Mouse (Mus musculus): ENCODE data around the gene Gm3336. TPM values are rescaled to one million over a fixed set of nuclear protein-coding genes. Genes with fewer than 3 reads are reported as not detected.

Gm3336 gene
- total RNA-seq (2017): not detected in 2 replicates

DNA sequence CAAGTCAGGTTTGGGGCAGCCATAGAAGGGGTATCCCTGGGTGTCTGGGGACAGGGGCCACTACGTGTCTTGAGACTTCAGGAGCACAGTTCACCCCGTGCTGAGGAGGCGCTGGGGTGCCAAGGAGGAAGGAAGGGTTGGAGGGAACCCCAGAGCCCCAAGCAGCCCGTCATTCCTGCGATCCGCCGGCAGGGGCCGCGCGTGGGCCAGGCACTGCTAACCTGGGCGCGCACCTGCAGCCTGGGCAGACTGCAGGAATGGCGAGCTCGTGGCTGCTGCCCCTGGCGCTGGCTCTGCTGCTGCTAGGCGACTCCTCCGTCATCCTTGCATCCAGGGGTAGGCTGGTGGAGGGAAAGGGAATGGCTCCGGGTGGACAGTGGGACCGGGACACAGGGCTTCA lies at the start of gene Gm3336:
TSS of gene Gm3336 (plus strand) at position 247 of the 400 bp plus-strand sequence.
- ATAC-seq (replicated peaks; ENCODE audit: low read depth, poor library complexity, severe bottlenecking): peak; percentile 77

GRCm38 (mm10) chr8:70671615-70672324 lies 46.6 kb upstream of the Gm3336 start:
- ATAC-seq (replicated peaks; ENCODE audit: low read depth, poor library complexity, severe bottlenecking): no peak

GRCm38 (mm10) chr8:70672325-70673078 lies 45.8 kb upstream of the Gm3336 start:
- ATAC-seq (replicated peaks; ENCODE audit: low read depth, poor library complexity, severe bottlenecking): no peak

GRCm38 (mm10) chr8:70673079-70673856 lies 45.1 kb upstream of the Gm3336 start, which contains the start of gene Lsm4:
Gene Lsm4, plus strand, starts transcription at chr8:70673248.
- peak; percentile 88 for ATAC-seq (replicated peaks; ENCODE audit: low read depth, poor library complexity, severe bottlenecking)

GRCm38 (mm10) chr8:70674109-70674508 lies 44.2 kb upstream of the Gm3336 start:
- ATAC-seq (replicated peaks; ENCODE audit: low read depth, poor library complexity, severe bottlenecking): no peak

- ATAC-seq (replicated peaks; ENCODE audit: low read depth, poor library complexity, severe bottlenecking): no peak
Measured at GRCm38 (mm10) chr8:70674716-70675115, 43.6 kb upstream of the Gm3336 start.

DNA sequence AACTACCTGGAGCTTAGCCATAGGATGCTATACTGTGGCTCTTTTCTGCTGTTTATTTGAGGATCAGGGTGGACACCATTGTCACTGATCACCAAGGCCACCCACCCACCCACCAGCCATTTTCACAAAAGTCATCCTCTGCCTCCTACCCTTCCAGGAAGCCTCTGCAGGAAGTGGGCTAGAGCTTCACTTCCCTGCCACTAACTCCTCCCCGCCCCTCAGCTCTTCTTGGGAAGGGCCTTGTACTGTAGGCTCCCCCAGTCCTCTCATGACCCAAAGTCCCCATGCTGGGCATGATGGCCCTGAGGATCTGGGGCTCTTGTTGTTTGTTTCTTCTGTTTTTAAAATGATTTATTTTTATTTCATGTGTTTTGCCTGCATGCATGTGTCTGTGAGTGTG lies 43.0 kb upstream of the Gm3336 start:
- peak; percentile 16 for ATAC-seq (replicated peaks; ENCODE audit: low read depth, poor library complexity, severe bottlenecking)

DNA sequence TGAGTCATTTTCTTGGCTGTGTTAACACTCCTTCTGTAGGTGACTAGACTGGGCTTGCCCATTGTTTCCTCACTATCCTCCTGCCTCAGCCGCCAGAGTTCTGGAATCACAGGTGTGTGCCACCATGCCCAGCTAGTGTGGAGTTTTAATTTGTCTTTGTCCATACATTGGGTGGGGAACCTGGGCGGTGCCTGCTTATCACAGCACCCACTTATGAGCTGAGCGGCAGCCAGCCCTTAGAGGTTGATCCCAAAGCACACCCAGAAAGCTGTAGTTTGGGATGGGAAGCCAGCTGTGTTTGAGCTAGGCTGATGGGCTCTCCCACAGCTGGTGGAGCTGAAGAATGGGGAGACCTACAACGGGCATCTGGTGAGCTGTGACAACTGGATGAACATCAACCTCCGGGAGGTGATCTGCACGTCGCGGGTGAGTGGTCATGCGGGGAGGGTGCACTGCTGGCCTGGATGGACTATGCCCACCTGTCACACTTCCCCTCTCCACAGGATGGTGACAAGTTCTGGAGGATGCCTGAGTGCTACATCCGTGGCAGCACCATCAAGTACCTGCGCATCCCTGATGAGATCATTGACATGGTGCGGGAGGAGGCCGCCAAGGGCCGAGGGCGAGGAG lies 40.8 kb upstream of the Gm3336 start:
- ATAC-seq (replicated peaks; ENCODE audit: low read depth, poor library complexity, severe bottlenecking): no peak

DNA sequence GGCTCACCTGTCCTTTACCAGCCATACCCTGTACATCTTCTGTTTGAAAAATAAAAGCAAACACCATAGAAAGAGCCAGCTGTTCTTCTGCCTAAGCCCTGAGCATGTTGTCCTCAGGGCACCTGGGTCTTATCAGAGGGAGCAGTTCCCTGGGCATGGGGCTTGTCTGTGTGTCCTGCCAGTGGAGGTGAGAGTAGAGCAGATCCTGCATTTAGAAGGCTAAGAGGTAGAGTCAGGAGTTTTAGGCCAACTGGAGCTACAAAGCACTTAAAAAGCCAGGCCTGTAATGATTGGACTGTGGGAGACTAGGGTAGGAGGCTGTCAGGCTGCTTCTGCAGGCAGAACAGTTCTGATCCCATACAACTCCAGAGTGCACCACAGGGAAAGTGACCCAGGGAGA lies 39.7 kb upstream of the Gm3336 start:
- ATAC-seq (replicated peaks; ENCODE audit: low read depth, poor library complexity, severe bottlenecking): no peak

GRCm38 (mm10) chr8:70679404-70679803 lies 38.9 kb upstream of the Gm3336 start:
- no peak for ATAC-seq (replicated peaks; ENCODE audit: low read depth, poor library complexity, severe bottlenecking)

- ATAC-seq (replicated peaks; ENCODE audit: low read depth, poor library complexity, severe bottlenecking): no peak
Measured at GRCm38 (mm10) chr8:70680039-70680438, 38.3 kb upstream of the Gm3336 start.

DNA sequence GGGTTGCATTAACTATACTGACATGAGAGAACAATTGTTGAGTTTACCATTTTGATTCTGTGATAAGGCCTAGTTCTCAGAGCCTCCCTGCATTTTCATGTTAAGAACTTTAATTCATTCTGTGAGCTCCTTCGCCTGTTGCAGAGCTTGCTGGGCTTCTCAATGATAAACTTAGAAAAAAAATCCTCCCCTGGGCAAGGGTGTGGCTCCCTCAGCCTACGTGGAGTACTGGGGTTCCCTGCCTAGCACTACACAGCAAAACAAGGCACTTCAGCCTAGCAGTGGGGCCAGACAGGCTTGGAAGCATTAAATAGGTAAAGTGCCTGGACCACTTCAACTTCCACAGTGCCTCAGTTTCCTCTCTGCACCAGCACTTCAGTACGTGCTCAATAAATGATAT lies 36.9 kb upstream of the Gm3336 start:
- ATAC-seq (replicated peaks; ENCODE audit: low read depth, poor library complexity, severe bottlenecking): no peak

DNA sequence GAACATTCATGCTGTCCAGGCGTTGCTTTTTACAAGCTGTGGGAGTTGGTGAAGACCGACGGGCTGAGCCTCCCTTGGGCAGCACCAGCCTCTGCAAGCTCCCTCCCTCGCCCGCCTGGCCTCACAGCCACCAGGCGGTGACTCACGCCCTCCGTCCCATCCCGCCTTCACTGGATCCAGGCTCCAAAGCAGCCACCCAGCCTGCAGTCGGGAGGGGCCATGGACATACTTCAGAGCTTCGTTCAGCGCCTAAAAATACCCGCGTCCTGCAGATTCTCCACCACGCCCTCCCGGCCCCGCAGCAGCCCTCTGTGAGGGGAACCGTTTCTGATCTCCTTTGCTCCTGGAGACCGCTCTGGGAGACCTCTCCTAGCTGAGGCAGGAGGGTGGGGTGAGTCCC lies 36.1 kb upstream of the Gm3336 start:
- no peak; the same call in 1 of the 2 replicates for ATAC-seq (replicated peaks; ENCODE audit: low read depth, poor library complexity, severe bottlenecking)

DNA sequence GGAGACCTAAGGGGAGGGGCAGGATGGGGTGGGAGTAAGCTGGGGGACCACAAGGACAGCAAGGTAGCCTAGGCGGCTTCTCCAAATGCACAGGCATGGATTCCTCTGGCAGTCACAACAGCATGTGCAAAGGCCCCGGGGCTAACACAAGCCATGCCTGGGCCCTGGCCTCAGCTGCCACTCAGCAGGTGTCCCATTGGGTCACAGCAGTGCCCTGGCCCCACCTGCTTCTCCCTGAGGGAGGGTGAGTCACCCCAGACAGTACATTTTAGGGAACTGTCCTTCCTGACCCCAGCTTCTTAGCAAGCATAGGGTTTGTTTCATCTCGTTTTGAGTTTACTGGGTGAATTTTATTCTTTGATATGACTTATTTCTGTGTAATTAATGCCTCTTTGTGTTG lies 35.7 kb upstream of the Gm3336 start:
- ATAC-seq (replicated peaks; ENCODE audit: low read depth, poor library complexity, severe bottlenecking): no peak

GRCm38 (mm10) chr8:70684291-70684690 lies 34.1 kb upstream of the Gm3336 start:
- ATAC-seq (replicated peaks; ENCODE audit: low read depth, poor library complexity, severe bottlenecking): no peak

DNA sequence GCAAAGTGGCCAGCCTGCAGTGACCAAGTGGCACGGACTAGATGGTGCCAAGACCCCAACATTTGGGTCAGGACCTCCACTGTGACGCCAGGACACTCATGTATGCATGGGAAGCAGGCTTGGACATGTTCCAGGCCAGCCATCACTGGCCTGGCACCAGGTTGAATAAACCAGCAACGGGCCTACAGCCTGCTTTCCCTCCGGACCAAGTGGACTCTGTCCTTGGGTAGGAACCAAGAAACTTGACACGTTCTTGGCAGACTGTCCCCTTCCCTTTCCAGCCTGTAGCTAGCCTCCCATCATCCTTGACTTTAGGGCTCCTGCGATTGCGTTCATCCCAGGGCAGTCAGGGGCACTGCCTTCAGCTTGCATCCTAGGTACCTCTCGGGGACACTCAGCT lies 30.8 kb upstream of the Gm3336 start:
- ATAC-seq (replicated peaks; ENCODE audit: low read depth, poor library complexity, severe bottlenecking): no peak

DNA sequence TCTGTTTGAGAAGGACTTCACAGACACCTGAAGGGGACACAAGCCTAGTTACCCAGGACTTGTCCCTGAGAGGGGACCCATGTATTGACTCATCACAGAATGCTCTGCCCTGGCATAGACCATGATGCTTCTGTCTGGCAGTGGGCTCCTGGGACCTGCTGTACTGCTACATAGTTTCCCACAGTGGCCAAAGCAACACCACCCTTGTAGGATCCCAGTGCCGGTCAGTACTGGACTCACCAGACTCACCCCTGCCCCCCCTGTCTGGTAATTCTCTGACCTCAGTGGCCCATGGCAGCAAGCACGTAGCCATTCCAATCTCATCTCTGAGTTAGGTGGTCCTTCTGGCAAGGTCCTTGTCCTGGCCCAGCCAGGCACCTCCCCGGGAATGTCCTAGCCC lies 30.2 kb upstream of the Gm3336 start:
- no peak for ATAC-seq (replicated peaks; ENCODE audit: low read depth, poor library complexity, severe bottlenecking)

DNA sequence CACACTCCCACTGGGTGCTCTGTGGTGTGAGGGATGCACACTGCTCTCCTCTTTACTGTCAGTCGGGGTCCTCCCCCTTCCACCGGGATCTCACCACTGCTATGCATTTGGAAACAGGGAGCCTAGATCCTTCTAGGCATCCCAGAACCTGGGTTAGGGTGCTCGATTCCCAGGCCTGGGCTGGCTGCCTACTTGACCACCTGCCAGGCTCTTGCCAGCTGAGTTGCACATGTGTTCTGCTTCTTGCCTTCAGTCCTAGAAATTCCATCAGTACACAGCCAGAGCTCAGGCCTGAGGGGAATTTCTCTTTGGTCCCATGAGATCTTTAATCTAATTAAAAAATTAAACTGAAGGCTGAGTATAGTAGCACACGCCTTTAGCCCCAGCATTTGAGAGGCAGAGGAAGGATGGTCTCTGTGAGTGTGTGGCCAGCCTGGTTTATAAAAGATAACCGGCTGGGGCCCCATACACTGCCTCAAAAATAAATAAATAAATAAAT lies 28.4 kb upstream of the Gm3336 start:
- no peak for ATAC-seq (replicated peaks; ENCODE audit: low read depth, poor library complexity, severe bottlenecking)

DNA sequence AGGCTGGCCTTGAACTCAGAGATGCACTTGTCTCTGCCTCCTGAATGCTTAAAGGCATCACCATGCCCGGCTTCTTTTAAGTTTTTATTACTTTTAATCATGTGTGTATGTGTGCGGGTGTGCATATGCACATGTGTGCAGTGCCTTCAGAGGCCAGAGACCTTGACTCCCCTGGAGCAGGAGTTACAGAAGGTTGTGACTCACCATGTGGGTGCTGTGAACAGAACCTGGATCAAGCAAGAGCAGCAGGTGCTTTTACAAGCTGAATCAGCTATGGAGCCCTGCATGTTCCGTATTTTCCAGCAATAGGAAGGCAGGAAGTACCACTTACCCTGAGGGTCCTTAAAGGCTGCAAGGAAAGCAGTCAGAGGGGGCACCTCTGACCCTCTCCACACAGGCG lies 27.1 kb upstream of the Gm3336 start:
- ATAC-seq (replicated peaks; ENCODE audit: low read depth, poor library complexity, severe bottlenecking): no peak

GRCm38 (mm10) chr8:70691727-70692231 lies 26.6 kb upstream of the Gm3336 start:
- no peak for ATAC-seq (replicated peaks; ENCODE audit: low read depth, poor library complexity, severe bottlenecking)

Measured in common myeloid progenitor, adult 5-6 weeks (primary cell).